8 mouse cellular contexts compared by ENCODE assay signal in genomic region chr11:80302046-80302390, GRCm38 (mm10). TPM values are rescaled to one million over a fixed set of nuclear protein-coding genes. Genes with fewer than 3 reads are reported as not detected.
DNase-seq lines count a peak whose midpoint lies in the region; ATAC-seq and TF ChIP-seq lines count a peak whose summit lies in the region.

No protein-coding gene starts in this region.

- H3K9me3 ChIP-seq in limb, embryonic 11.5 days (ENCODE audit: control insufficient read depth, low read length), result no peaks in the 10 kb centered on the region; the same call in 1 of the 2 replicates

- ATAC-seq in limb, embryonic 11.5 days (ENCODE audit: insufficient number of reproducible peaks, low FRiP score, low TSS enrichment, low read depth), result no peak

- peaks cover 5% of the 10 kb centered on the region; the same call in 1 of the 2 replicates for H3K4me1 ChIP-seq in lung, adult 2 months (ENCODE audit: control insufficient read depth, insufficient read depth, low read length)
- 0 out of 2 replicates have a peak, but pooled peaks cover 2% of the 10 kb centered on the region for H3K4me1 ChIP-seq in embryonic fibroblast, embryonic 13.5 days (ENCODE audit: control insufficient read depth, insufficient read depth, low read length)
- peaks cover 3% of the 10 kb centered on the region; the same call in 1 of the 2 replicates for H3K4me1 ChIP-seq in limb, embryonic 11.5 days (ENCODE audit: control insufficient read depth, insufficient read depth, low read length)
- H3K4me1 ChIP-seq in olfactory bulb, adult 2 months (ENCODE audit: control insufficient read depth, insufficient read depth, low read length), result peaks cover 7% of the 10 kb centered on the region

- DNase-seq in lung, adult 2 months, result no peak
- no peak for DNase-seq in lung, adult 18-20 months
- DNase-seq in limb, embryonic 11.5 days (ENCODE audit: low spot score), result no peak
- DNase-seq in ovary, adult 18-20 months (ENCODE audit: low spot score), result no peak
- DNase-seq in frontal cortex, postnatal 10 days (ENCODE audit: low spot score in 2 of 2), result no peak
- DNase-seq in gastrocnemius, postnatal 10 days, result no peak

- H3K4me2 ChIP-seq in limb, embryonic 11.5 days (ENCODE audit: low read depth, severe bottlenecking), result peak overlapping the region; percentile 99

- H3K27me3 ChIP-seq in limb, embryonic 11.5 days (ENCODE audit: control insufficient read depth, insufficient read depth, low read length), result peaks cover 42% of the 10 kb centered on the region

- 2% methylated on average over 9 of the region's 9 CpGs for WGBS in lung, adult 2 months
- WGBS in limb, embryonic 11.5 days, result 2% methylated on average over 9 of the region's 9 CpGs
- 2% methylated on average over 9 of the region's 9 CpGs for WGBS in olfactory bulb, adult 2 months

- TF ChIP-seq POLR2A in lung, adult 2 months (IDR thresholded peaks at IDR 0.05; ENCODE audit: borderline replicate concordance, extremely low read depth, low read depth, low read length), result no peak
- TF ChIP-seq POLR2A in embryonic fibroblast, embryonic 13.5 days (IDR thresholded peaks at IDR 0.05; ENCODE audit: low read depth, low read length), result no peak
- TF ChIP-seq POLR2A in olfactory bulb, adult 2 months (IDR thresholded peaks at IDR 0.05; ENCODE audit: insufficient read depth, low read depth, low read length), result no peak

- peak overlapping the region; percentile 75 for H3K4me3 ChIP-seq in lung, adult 2 months (replicated peaks; ENCODE audit: extremely low read depth, low read depth, low read length)
- peak overlapping the region; percentile 31; the same call in 1 of the 2 replicates for H3K4me3 ChIP-seq in embryonic fibroblast, embryonic 13.5 days (ENCODE audit: insufficient read depth, low read length)
- peak overlapping the region; percentile 49; the same call in 1 of the 2 replicates for H3K4me3 ChIP-seq in limb, embryonic 11.5 days (ENCODE audit: low read depth, low read length)
- peak overlapping the region; percentile 79 for H3K4me3 ChIP-seq in olfactory bulb, adult 2 months (ENCODE audit: insufficient read depth, low read depth, low read length)

- TF ChIP-seq CTCF in lung, adult 2 months (IDR thresholded peaks at IDR 0.05; ENCODE audit: insufficient read depth, low read length), result no peak
- no peak for TF ChIP-seq CTCF in embryonic fibroblast, embryonic 13.5 days (IDR thresholded peaks at IDR 0.05; ENCODE audit: borderline replicate concordance, insufficient read depth, low read length)
- TF ChIP-seq CTCF in olfactory bulb, adult 2 months (IDR thresholded peaks at IDR 0.05; ENCODE audit: insufficient read depth, low read depth, low read length), result no peak

- H3K27ac ChIP-seq in embryonic fibroblast, embryonic 13.5 days (ENCODE audit: insufficient read depth, low read length), result no peak overlapping the region
- no peak overlapping the region for H3K27ac ChIP-seq in limb, embryonic 11.5 days (replicated peaks; ENCODE audit: low read depth, low read length)
- no peak overlapping the region for H3K27ac ChIP-seq in olfactory bulb, adult 2 months (ENCODE audit: insufficient read depth, low read depth, low read length)

- H3K36me3 ChIP-seq in limb, embryonic 11.5 days (ENCODE audit: control insufficient read depth, insufficient read depth, low read length), result no peaks in the 10 kb centered on the region

- H3K9ac ChIP-seq in limb, embryonic 11.5 days (ENCODE audit: low read length), result no peak overlapping the region

RNA-seq across cellular contexts. Expression of gene Rhbdl3, which starts 1.3 kb away (rescaled TPM):
- polyA plus RNA-seq in lung, adult 2 months (2012; rRNA removed), result 2.7 and 2.9 TPM in 2 replicates
- polyA plus RNA-seq in embryonic fibroblast, embryonic 13.5 days (2011; ENCODE audit: insufficient read length, low read depth, missing spikeins), result 1.3 and 1.8 TPM in 2 replicates
- 0.56 and 0.60 TPM in 2 replicates for polyA plus RNA-seq in limb, embryonic 11.5 days (2014; fragmentation: Nextera tagmentation; extraction: Ambion mirVana)
- not detected in 2 replicates for polyA plus RNA-seq in olfactory bulb, adult 2 months (2012; ENCODE audit: insufficient read depth, insufficient read length, low replicate concordance, missing spikeins)
- total RNA-seq in gastrocnemius, postnatal 10 days (2021), result 10 to 100 TPM; 11.3 to 14.0 TPM
